Mouse (Mus musculus) ES-Bruce4 (cell line): ENCODE results near the gene Slc30a4.

Experiments
- CTCF ChIP-seq: IDR thresholded peaks from one replicate; pipeline ENCODE4 v1.8.1; 2011; ENCODE audit warnings: low read depth, low read length
- EP300 ChIP-seq: IDR thresholded peaks from 2 replicates; pipeline ENCODE4 v1.6.1; 2011; ENCODE audit warnings: low read depth, low read length; ENCODE audit not compliant: insufficient read depth
- POLR2A ChIP-seq: IDR thresholded peaks from one replicate; pipeline ENCODE4 v1.8.1; 2011; ENCODE audit warnings: low read length; ENCODE audit not compliant: insufficient read depth

DNA sequence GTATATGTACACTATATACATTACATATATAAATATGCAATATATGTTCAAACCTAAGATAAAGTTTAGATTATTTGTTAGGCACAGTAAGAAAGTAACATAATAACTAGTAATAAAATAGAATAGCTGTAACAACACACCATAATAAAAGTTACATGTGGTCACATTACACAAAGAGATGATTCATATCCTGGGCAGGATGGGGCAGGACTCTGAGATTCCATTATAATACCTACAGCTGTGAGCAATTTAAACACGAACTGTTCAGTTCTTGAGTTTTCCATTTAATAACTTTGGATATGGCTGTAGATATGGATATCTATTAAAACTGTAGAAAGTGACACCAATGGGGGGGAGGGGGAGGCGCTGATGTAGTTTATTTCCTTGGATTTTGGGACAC, 4.9 kb downstream of the Slc30a4 start:
- TF ChIP-seq CTCF (no peak), POLR2A (no peak), EP300 (no peak)
